Mouse (Mus musculus) limb, embryonic 10.5 days (tissue): ENCODE data around the gene Vmn2r60. TPM values are rescaled to one million over a fixed set of nuclear protein-coding genes. Genes with fewer than 3 reads are reported as not detected.
"Not testable (repeated sequence)": the region's sequence is repeated elsewhere in the genome, so short reads cannot be mapped to it uniquely, and the experiment has no call there.

Source experiments
- DNase-seq: peaks from one replicate; pipeline ENCODE4 v3.0.0-alpha.2; 2017; ENCODE audit warnings: low spot score
- H3K27ac ChIP-seq: fragments of 300-500 bp; sonication (generic); 2 replicates; pipeline ENCODE4 v1.5.1; 2016; ENCODE audit warnings: mild to moderate bottlenecking
- H3K27me3 ChIP-seq: fragments of 300-500 bp; sonication (generic); 2 replicates; pipeline ENCODE4 v1.6.1; 2016; ENCODE audit warnings: low read depth, mild to moderate bottlenecking; ENCODE audit not compliant: poor library complexity, severe bottlenecking
- H3K36me3 ChIP-seq: fragments of 300-500 bp; sonication (generic); 2 replicates; pipeline ENCODE4 v1.6.1; 2016; ENCODE audit warnings: mild to moderate bottlenecking, moderate library complexity
- H3K4me1 ChIP-seq: fragments of 300-500 bp; sonication (generic); 2 replicates; pipeline ENCODE4 v1.6.1; 2016
- H3K4me3 ChIP-seq: fragments of 300-500 bp; sonication (generic); 2 replicates; pipeline ENCODE4 v1.5.1; 2016; ENCODE audit warnings: mild to moderate bottlenecking, moderate library complexity
- H3K9me3 ChIP-seq: fragments of 300-500 bp; sonication (generic); replicated peaks from 2 replicates; pipeline ENCODE4 v1.6.1; 2016; ENCODE audit warnings: mild to moderate bottlenecking
- WGBS: fragments of 180-500 bp; shearing (Covaris S2); methylation state at CpG from one replicate; pipeline ENCODE4 v1.1.7; 2016; 5-methylcytosine and 5-hydroxymethylcytosine counted together
- polyA plus RNA-seq: library from polyadenylated mRNA; unstranded; fragments of >200 nt; fragmentation: Nextera tagmentation; extraction: Ambion mirVana; gene quantifications from 2 replicates; pipeline ENCODE4 v1.2.1, GENCODE M21; 2016

Gene Vmn2r60
- polyA plus RNA-seq, result not detected in 2 replicates

DNA sequence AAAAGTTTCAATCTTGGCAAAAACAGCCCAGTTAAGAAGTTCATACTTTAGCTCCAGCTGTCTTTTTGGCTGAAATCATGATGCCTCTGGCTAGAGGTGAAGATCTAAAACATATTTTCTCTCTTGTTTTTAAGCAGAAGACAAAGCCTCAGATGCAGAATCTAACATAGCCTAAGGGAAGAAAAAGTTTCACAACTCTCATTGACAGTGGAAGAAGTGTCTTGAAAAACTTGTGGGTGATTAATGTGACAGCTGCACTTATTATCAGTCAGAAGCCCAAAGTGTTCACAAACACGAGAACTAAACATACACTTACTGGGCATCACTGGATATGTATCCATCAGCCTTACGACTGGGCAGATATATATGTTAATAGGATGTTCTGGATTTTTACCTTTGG lies at the start of gene Vmn2r60:
TSS of gene Vmn2r60 (plus strand) at position 301 of the 400 bp plus-strand sequence.
- Histone ChIP-seq H3K4me1 (no peaks in the 10 kb centered on the region), H3K27ac (no peak within 1 kb of the TSS), H3K36me3 (no peaks in the 10 kb centered on the region), H3K4me3 (no peak within 1 kb of the TSS), H3K9me3 (no peaks in the 10 kb centered on the region), H3K27me3 (no peaks in the 10 kb centered on the region)
- 86% methylated on average over 2 of the region's 2 CpGs for WGBS
- no peak for DNase-seq

DNA sequence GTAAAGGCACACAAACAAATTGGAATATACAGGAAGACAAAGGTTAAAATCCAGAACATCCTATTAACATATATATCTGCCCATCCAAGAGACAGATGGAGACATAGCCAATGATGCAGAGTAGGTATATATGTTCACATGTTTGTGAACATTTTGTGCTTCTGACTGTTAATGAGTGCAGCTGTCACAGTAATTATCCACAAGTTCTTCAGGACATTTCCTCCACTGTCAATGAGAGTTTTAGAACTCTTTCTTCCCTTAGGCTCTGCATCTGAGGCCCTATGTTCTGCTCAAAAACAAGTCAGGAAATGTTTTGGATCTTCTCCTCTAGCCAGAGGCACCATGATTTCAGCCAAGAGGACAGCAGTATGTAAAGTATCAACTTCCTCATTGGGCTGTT lies 48.6 kb upstream of the Vmn2r60 start, which contains the start of gene Vmn2r59:
TSS of gene Vmn2r59 (minus strand) at position 101 of the 400 bp plus-strand sequence.
- no peak within 1 kb of the TSS for H3K4me3 ChIP-seq
- no peak for DNase-seq
- no peak within 1 kb of the TSS for H3K27ac ChIP-seq
- H3K27me3 ChIP-seq, result no peaks in the 10 kb centered on the region
- no peaks in the 10 kb centered on the region for H3K9me3 ChIP-seq
- H3K4me1 ChIP-seq, result no peaks in the 10 kb centered on the region
- H3K36me3 ChIP-seq, result no peaks in the 10 kb centered on the region

DNA sequence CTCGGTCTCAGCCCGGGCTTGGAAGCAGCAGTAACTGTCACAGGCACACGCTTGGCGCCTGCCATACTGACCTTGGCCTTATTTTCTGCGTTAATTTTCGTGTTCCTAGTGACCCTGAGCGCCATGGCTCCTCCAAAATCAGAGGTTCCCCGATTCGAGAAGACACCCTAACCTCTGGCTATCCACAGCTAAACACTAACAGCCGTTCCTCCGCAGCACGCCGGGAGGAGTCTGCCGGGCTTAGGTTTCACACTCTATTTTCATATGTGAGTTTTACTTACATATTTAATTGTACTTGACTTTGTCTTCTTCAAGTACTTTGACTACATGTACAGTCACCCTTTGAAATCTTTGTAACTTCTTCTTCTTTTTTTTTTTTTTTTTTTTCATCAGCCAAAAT lies 509 bp upstream of the Vmn2r60 start:
- not testable (repeated sequence) for DNase-seq, H3K9me3 ChIP-seq, H3K36me3 ChIP-seq, H3K4me1 ChIP-seq, H3K4me3 ChIP-seq, H3K27me3 ChIP-seq, H3K27ac ChIP-seq
- 83% methylated on average over 14 of the region's 14 CpGs for WGBS

Other genes with a start within 250 kb of the Vmn2r60 start
- gene Vmn2r58, start 235.1 kb upstream of the Vmn2r60 start, polyA plus RNA-seq, result not detected in 2 replicates
- gene Vmn2r59, start 48.7 kb upstream of the Vmn2r60 start, polyA plus RNA-seq, result not detected in 2 replicates
- gene Vmn2r61, start 152.3 kb downstream of the Vmn2r60 start, polyA plus RNA-seq, result not detected in 2 replicates